Mouse (Mus musculus): ENCODE measurements at regions not wholly inside any gene's neighbourhood (a gene's known extent, or its start where the extent isn't known, plus 50 kb on each side); places are given as distances from the start of the nearest gene placed in this dataset.

DNA sequence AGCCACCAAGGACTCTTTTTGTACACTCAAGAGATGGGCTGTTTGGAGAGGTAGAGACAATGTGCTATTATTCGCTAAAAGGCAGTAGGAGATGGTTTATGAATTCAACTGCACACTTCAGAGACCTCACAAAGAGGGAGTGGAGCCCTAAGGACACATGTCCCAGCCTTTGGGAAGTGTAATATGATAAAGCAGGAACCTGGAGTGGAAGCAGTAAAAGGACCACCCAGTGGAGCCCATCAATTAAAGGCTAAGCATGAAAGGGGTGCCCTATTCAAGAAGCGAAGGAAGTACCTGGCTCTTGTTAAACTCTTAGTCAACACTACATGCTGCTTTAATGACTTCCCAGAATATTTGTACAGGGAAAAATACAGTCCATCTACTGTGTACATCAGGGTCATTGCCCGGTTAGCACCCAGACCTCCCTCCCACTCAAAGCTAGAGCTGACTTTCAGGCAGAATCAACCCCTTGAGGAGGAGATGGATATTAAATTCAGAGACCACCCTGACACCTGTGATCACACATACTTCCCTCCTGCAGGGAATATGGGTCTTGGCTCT, 135.8 kb upstream of the Foxa2 start:
- no peaks in the 10 kb centered on the region for H3K27me3 ChIP-seq (replicated peaks)
- no peak overlapping the region for H3K4me3 ChIP-seq
- no peak overlapping the region for H3K4me2 ChIP-seq
- H3K9ac ChIP-seq, result no peak overlapping the region
- H3K9me3 ChIP-seq, result no peaks in the 10 kb centered on the region
- ATAC-seq (replicated peaks), result no peak
- WGBS, result 81% methylated on average over 3 of the region's 3 CpGs
- no peak overlapping the region for H3K27ac ChIP-seq
- H3K4me1 ChIP-seq, result no peaks in the 10 kb centered on the region
- no peaks in the 10 kb centered on the region for H3K36me3 ChIP-seq (replicated peaks)

DNA sequence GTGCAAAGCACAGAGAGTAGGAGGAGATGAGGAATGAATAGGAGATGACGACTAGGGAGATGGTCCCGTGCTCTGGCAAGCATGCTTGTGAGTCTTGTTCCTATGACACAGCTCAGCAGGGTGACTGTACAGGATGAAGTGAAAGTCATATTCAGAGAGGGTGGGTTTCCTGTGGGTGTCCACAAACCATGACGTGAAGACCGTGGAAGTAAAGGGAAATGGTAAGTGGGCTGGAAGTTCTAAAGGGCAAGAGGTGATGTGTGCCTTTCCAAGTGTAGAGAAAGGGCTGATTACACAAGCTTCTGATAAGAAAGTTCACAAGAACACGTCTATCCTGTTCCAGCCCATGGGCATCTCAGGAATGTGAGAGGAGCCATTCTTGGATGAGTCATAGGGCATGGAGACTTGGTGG, 138.0 kb upstream of the Foxa2 start:
- no peak overlapping the region for H3K9ac ChIP-seq
- H3K27me3 ChIP-seq (replicated peaks), result no peaks in the 10 kb centered on the region
- no peak overlapping the region for H3K27ac ChIP-seq
- no peak for ATAC-seq (replicated peaks)
- H3K4me3 ChIP-seq, result no peak overlapping the region
- H3K4me2 ChIP-seq, result no peak overlapping the region
- no peaks in the 10 kb centered on the region for H3K36me3 ChIP-seq (replicated peaks)
- no peaks in the 10 kb centered on the region for H3K9me3 ChIP-seq
- H3K4me1 ChIP-seq, result no peaks in the 10 kb centered on the region
- 84% methylated on average over 5 of the region's 5 CpGs for WGBS

DNA sequence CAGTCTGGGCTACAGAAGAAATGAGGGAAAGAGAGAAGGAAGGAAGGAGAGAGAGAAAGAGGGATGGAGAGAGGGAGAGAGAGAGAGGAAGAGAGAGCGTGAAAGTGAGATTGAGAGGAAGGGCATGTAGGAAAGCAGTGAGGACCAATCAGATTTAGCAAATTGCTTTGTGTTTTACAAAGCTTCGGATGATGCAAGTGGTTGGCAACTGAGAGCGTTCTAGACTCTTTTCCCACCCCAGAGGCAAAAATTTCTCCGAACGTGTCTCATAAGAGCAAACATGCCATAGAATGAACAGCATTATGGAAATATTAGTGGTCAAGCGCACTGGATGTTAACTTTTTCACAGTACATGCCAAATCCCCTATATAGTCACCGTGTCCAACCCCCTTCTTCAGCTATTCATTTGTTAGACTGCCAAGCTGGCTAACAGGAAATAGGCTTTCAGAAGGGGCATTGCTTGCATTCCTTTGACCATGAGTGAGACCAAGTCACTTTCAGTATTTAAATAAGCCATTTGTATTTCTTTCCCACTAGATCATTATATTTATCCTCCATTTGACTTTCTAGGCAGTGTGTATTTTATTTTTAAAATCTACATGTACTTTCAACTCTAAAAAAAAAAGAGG, 139.7 kb upstream of the Foxa2 start:
- Histone ChIP-seq H3K27ac (no peak overlapping the region), H3K4me1 (no peaks in the 10 kb centered on the region), H3K27me3 (replicated peaks) (no peaks in the 10 kb centered on the region), H3K4me2 (no peak overlapping the region), H3K9me3 (no peaks in the 10 kb centered on the region), H3K36me3 (replicated peaks) (no peaks in the 10 kb centered on the region), H3K4me3 (no peak overlapping the region), H3K9ac (no peak overlapping the region)
- 91% methylated on average over 7 of the region's 7 CpGs for WGBS
- no peak for ATAC-seq (replicated peaks)

DNA sequence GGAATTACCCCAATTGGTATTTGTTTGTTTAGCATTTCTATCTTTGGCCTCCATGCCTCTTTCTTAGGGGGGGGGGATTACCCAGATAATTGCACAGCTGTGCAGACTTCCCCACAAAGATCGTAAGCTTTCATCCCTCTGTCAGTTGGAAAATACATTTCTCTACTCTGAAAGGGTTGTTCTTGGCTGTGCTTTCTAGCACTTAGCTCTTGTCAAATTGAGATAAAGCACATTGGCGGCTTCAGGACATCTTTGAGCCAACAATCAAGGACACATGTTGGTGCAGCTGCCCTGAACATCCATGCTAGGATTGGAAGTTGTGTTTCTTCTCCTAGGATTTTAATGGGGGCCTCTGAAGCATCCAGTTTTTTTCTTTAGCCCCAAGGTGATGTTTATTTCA, 142.1 kb upstream of the Foxa2 start:
- Histone ChIP-seq H3K9ac (no peak overlapping the region), H3K27me3 (replicated peaks) (no peaks in the 10 kb centered on the region), H3K4me3 (no peak overlapping the region), H3K27ac (no peak overlapping the region), H3K4me1 (no peaks in the 10 kb centered on the region), H3K9me3 (no peaks in the 10 kb centered on the region), H3K4me2 (no peak overlapping the region), H3K36me3 (replicated peaks) (no peaks in the 10 kb centered on the region)
- WGBS, result 85% methylated on average over 2 of the region's 2 CpGs
- no peak for ATAC-seq (replicated peaks)

DNA sequence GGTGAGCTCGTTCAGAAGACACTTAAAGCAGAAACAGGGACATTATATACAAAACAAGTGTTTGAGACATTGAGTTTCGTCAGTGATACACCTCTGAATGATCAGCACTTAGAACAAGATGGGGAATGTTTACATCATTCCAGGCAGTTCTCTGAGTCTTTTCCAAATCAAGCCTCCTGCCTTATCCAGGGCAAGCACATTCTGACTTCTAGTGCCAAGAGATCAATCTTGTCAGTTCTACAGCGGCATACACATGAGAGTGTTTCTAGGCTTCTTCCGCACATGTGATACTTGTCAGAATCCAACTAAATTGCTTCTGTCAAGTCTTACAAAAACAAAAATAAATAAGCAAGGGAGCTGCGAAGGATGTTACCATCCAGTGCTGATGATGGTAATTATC, 142.5 kb upstream of the Foxa2 start:
- Histone ChIP-seq H3K9me3 (no peaks in the 10 kb centered on the region), H3K27ac (no peak overlapping the region), H3K4me3 (no peak overlapping the region), H3K9ac (no peak overlapping the region), H3K36me3 (replicated peaks) (no peaks in the 10 kb centered on the region), H3K27me3 (replicated peaks) (no peaks in the 10 kb centered on the region), H3K4me2 (no peak overlapping the region), H3K4me1 (no peaks in the 10 kb centered on the region)
- no peak for ATAC-seq (replicated peaks)
- 76% methylated on average over 5 of the region's 5 CpGs for WGBS

DNA sequence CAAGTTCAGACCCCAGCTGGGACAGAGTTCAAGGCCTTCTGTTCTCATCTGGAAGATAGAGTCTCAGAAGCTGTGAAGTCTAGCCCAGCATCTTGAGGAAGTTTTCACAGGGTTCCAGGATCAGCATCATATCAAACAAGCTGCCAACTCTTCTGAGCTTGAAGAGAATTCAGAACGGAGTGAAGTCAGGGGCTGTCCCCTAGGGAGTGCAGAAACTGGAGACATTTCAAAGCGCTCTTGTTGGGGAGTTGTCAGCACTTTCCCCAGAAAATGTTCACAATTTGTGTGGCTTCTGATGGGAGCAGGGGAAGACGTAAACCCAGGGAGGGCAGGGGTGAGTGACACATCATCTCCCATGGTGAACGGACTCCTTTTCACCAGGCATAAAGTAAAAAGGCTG, 146.2 kb upstream of the Foxa2 start:
- Histone ChIP-seq H3K9me3 (no peaks in the 10 kb centered on the region), H3K4me1 (no peaks in the 10 kb centered on the region), H3K4me2 (no peak overlapping the region), H3K27me3 (replicated peaks) (no peaks in the 10 kb centered on the region), H3K9ac (no peak overlapping the region), H3K36me3 (replicated peaks) (no peaks in the 10 kb centered on the region), H3K4me3 (no peak overlapping the region), H3K27ac (no peak overlapping the region)
- WGBS, result 58% methylated on average over 4 of the region's 4 CpGs
- no peak for ATAC-seq (replicated peaks)

DNA sequence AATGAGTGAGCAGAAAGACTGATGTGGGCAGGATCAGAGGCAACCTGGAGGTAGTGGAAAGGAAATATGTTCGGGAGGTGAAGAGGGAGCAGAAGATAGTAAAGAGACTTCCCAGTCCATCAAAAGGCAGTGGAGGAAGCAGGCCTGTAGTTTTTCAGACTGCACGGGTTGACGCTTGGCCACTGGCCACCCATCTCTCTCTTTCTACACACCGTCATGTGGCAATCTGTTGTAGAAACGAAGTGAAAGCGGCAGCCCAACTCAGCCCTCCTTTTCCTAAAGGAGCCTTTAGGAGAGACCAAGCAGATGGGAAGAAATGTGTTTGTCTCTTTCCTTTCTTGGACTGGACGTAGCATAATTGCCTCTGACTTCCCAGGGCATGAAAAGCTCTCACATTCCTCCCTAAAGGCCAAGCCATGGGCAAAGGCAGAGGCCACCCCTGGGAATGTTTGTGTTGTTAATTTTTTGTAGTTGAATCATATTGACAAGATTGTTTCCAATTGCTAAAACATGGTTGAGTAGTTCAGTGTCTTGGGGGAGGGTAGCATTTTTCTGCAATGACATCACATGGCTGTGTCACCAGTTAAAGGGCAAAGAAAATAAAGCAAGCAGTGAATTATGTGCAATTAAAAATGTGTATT, 150.7 kb upstream of the Foxa2 start:
- Histone ChIP-seq H3K27ac (no peak overlapping the region), H3K4me1 (no peaks in the 10 kb centered on the region), H3K27me3 (replicated peaks) (no peaks in the 10 kb centered on the region), H3K9ac (no peak overlapping the region), H3K9me3 (no peaks in the 10 kb centered on the region), H3K4me2 (no peak overlapping the region), H3K4me3 (no peak overlapping the region), H3K36me3 (replicated peaks) (no peaks in the 10 kb centered on the region)
- no peak for ATAC-seq (replicated peaks)
- 84% methylated on average over 7 of the region's 7 CpGs for WGBS

DNA sequence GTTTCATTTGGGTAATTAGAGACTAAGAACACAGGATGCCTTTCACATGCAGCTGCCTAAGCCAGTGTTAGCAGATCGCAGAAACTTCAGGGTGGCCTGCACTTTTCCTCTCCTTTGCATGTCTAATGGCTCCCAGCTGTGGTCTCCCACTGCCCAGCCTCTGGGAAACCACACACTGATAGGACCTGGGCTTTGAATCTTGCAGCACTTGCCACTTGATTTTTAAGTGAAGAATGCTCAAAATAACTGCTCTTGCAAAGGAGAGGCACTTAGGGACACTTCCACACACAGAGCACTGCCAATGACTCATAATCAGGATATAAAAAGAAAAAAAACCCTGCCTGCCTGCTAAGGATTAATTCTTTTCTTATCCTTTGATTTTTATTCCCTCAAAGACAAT, 159.9 kb upstream of the Foxa2 start:
- 31% methylated on average over 1 of the region's 1 CpGs for WGBS
- Histone ChIP-seq H3K27ac (no peak overlapping the region), H3K9ac (no peak overlapping the region), H3K4me1 (no peaks in the 10 kb centered on the region), H3K9me3 (no peaks in the 10 kb centered on the region), H3K4me2 (no peak overlapping the region), H3K36me3 (replicated peaks) (no peaks in the 10 kb centered on the region), H3K4me3 (no peak overlapping the region), H3K27me3 (replicated peaks) (no peaks in the 10 kb centered on the region)
- ATAC-seq (replicated peaks), result no peak

DNA sequence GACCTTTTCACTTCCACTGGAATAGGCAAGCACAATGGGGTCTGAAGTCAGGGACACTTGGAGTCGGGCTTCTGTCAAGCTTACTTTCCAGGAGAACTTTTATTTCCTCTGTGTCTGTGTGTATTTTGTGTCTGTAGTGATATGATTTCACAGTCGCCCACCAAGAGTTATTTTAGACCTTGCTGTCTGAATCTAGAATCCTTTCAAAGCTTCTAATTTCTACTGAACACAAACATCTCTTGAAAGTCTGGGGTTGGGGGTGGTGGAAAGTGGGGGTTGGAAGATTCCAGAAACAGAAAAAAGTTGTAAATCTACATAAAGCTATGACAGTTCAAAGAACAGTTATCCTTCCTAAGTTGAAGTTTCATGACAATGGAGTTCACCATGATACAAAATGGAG, 164.0 kb upstream of the Foxa2 start:
- Histone ChIP-seq H3K4me2 (no peak overlapping the region), H3K27ac (no peak overlapping the region), H3K9ac (no peak overlapping the region), H3K27me3 (replicated peaks) (no peaks in the 10 kb centered on the region), H3K4me3 (no peak overlapping the region), H3K9me3 (no peaks in the 10 kb centered on the region), H3K36me3 (replicated peaks) (no peaks in the 10 kb centered on the region), H3K4me1 (no peaks in the 10 kb centered on the region)
- ATAC-seq (replicated peaks), result no peak
- WGBS, result 80% methylated on average over 2 of the region's 2 CpGs

DNA sequence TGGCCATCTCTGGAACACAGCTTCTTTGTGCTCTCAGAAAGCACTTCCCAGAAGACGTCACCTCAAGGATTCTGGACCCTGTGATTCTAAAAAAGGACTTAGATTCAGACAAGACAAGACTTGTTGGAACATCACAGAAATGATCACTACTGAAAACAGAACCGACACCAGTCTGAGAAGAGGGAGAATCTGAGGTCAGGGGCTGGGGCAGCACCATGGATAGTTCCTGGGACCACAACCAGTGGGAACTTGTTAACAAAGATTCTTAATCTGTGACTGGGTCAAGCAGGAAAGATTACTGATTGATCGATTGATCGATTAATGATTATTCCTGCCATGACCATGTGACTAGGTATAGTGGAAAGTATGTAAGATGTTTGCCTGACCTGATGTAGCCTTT, 170.4 kb upstream of the Foxa2 start:
- Histone ChIP-seq H3K9ac (no peak overlapping the region), H3K27me3 (replicated peaks) (no peaks in the 10 kb centered on the region), H3K27ac (no peak overlapping the region), H3K4me2 (no peak overlapping the region), H3K9me3 (no peaks in the 10 kb centered on the region), H3K4me3 (no peak overlapping the region), H3K36me3 (replicated peaks) (no peaks in the 10 kb centered on the region), H3K4me1 (no peaks in the 10 kb centered on the region)
- ATAC-seq (replicated peaks), result no peak
- WGBS, result 79% methylated on average over 4 of the region's 4 CpGs

DNA sequence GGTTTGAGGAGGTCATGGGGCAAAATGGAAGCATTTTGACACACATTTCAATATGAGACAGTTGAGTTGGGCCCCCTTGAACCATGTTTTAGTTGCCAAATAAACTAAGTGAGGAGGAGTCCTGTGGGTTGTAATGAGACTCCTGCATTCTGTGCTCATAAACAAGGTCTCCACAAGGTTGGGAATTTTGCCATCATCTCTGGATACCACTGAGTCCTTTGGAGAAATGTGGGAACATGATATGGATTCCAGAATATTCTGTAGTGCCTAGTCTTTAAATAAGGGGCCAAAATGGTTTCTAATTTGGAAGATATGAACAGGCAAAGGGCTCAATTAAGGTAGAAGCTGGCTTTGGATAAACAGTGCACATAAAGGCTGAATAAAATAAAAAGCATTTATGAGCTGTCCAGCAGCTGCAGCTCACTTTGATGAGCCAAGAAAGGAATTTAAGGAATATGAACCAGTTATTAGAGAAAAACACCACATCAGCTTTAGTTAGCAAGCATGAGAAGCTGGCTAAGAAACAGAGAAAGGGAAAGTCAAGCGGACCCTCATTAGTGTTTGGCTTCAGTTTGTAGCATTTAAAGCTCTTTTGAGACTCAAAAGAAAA, 161.3 kb upstream of the Sstr4 start:
- Histone ChIP-seq H3K4me3 (no peak overlapping the region), H3K9me3 (no peaks in the 10 kb centered on the region), H3K4me1 (no peaks in the 10 kb centered on the region), H3K36me3 (replicated peaks) (no peaks in the 10 kb centered on the region), H3K27me3 (replicated peaks) (no peaks in the 10 kb centered on the region), H3K27ac (no peak overlapping the region), H3K4me2 (no peak overlapping the region), H3K9ac (no peak overlapping the region)
- 90% methylated on average over 1 of the region's 1 CpGs for WGBS
- no peak for ATAC-seq (replicated peaks)

DNA sequence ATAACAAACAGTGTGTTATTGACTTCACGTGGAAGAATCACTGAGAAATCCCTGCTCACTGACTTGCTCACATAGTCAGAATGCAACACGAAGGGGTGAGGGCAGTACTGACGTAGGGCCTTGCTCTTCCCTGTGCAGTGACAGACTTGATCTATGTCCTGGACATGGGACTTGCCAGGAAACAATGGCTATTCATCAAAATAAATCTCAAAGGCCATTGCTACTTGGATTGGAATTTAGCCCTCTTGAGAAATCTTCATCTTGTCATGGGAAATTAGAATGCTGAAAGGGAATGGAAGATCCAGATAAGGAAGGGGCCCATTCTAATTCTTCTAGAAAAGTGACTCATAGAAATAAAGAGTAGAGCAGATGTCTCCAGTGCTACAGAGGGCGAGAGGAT, 158.0 kb upstream of the Sstr4 start:
- Histone ChIP-seq H3K27ac (no peak overlapping the region), H3K4me3 (no peak overlapping the region), H3K9me3 (no peaks in the 10 kb centered on the region), H3K36me3 (replicated peaks) (no peaks in the 10 kb centered on the region), H3K27me3 (replicated peaks) (no peaks in the 10 kb centered on the region), H3K4me2 (no peak overlapping the region), H3K9ac (no peak overlapping the region), H3K4me1 (no peaks in the 10 kb centered on the region)
- WGBS, result 82% methylated on average over 4 of the region's 4 CpGs
- ATAC-seq (replicated peaks), result no peak

DNA sequence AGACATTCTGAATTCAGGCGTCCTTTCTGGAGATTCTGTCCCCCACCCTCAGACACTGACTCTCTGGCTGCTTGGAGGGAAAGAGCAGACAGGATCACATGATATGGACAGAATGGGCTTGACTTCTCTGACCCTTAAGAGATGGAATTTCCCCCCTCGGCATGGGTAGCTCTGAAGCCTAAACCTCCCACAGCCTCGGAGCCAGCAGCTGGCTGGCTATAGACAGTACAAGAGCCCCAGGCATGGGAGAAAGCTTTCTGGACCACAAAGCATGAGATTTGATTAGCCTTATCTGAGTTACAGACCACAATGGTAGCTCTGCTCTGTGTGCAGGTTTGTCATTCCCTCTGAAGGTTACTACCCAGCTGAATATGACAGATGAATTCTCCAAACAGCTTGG, 156.1 kb upstream of the Sstr4 start:
- no peak for ATAC-seq (replicated peaks)
- no peak overlapping the region for H3K9ac ChIP-seq
- no peaks in the 10 kb centered on the region for H3K4me1 ChIP-seq
- 55% methylated on average over 3 of the region's 3 CpGs for WGBS
- no peak overlapping the region for H3K4me2 ChIP-seq
- H3K27me3 ChIP-seq (replicated peaks), result no peaks in the 10 kb centered on the region
- no peaks in the 10 kb centered on the region for H3K9me3 ChIP-seq
- no peak overlapping the region for H3K4me3 ChIP-seq
- H3K36me3 ChIP-seq (replicated peaks), result no peaks in the 10 kb centered on the region
- H3K27ac ChIP-seq, result no peak overlapping the region
